Comparison of ENCODE assay signal across 1 mouse cellular context in the genomic region with DNA sequence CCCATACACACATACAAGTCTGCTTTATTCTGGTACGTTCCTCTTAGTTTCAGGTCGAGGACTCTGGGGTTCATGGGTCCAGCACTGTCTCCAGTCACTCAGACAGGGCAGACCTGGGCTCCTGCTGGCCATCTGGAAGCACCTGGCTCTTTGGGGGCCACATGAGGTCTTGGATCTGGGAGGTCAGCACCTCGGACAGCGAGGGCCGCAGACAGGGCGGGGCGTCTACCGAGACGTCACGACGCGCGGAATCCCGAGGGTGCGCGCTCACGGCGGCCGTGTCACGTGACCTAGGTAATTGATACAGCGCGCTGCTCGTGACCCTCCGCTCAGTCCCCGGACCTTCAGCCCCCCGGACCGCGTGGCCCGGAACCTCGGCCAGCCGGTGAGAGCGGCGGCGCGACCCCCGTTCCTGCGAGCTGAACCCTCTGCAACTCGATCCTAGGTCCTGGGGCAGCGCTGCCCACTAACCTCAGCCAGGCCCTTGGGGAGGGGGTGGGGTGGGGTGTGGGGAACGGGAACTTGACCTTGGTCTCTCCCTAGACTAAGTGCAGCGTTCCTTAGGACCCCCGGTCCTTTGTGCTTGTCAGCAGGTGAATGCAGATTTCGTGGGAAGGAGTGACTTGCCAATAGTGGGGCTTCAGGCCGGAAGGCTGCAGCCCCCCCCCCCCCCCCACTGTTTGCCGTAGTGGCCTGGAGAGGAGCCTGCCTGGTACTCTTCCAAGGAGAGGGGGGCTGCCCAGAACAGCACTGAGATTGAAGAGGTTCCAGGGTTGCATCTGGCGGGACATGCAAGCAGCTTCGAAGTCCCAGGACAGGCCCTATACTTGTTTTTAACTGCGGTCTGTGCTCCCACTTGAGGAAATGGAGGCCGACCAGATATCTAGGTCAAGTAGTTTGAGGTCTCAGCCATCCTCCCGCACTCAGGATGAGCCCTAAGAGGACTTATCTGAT.
TF ChIP-seq lines count a peak whose summit lies in the region.

A gene (plus strand): TSS at position 288 of the 954 bp plus-strand sequence.

TF ChIP-seq in MEL, 35 proteins besides CTCF, POLR2A, EP300 and RAD21 (continued from another document):
- TF ChIP-seq ETS1 (IDR thresholded peaks at IDR 0.05; ENCODE audit: low read depth, low read length) (peak; percentile 22; the same call in 1 of the 2 replicates), MXI1 (IDR thresholded peaks at IDR 0.05; ENCODE audit: low read depth, low read length) (peak; percentile 96), NELFE (IDR thresholded peaks at IDR 0.05; ENCODE audit: low read depth, low read length) (peak; percentile 37; the same call in 1 of the 2 replicates), ZMIZ1 (IDR thresholded peaks at IDR 0.05; ENCODE audit: low read depth, low read length) (no peak), MYC (IDR thresholded peaks at IDR 0.05; ENCODE audit: low read depth, low read length) (no peak), RCOR1 (IDR thresholded peaks at IDR 0.05; ENCODE audit: low read depth, low read length) (0 out of 2 replicates have a peak, but pooled peaks have one; percentile 23), NRF1 (IDR thresholded peaks at IDR 0.05; ENCODE audit: insufficient read depth, low read depth, low read length, poor library complexity, severe bottlenecking) (peak; percentile 33; the same call in 1 of the 2 replicates), MAZ (IDR thresholded peaks at IDR 0.05; ENCODE audit: low read depth, low read length) (peak; percentile 76; the same call in 1 of the 2 replicates), ZC3H11A (IDR thresholded peaks at IDR 0.05; ENCODE audit: low read depth, low read length) (no peak), MAX (IDR thresholded peaks at IDR 0.05; ENCODE audit: low read length) (peak; percentile 88), SIN3A (IDR thresholded peaks at IDR 0.05; ENCODE audit: low read length) (peak; percentile 98), ZNF384 (IDR thresholded peaks at IDR 0.05; ENCODE audit: low read depth, low read length) (no peak), HCFC1 (IDR thresholded peaks at IDR 0.05; ENCODE audit: low read depth, low read length) (peak; percentile 25; the same call in 1 of the 2 replicates)
